Mouse (Mus musculus) hindbrain, postnatal 0 days (tissue): Measurements from ENCODE around the gene Ap5b1. TPM values are rescaled to one million over a fixed set of nuclear protein-coding genes. Genes with fewer than 3 reads are reported as not detected.

ENCODE experiments used
- ATAC-seq: fragments of 200-750 bp; cut with Nextera tagmentation; 2 replicates; pipeline ENCODE4 v1.8.0; 2017; ENCODE audit warnings: mild to moderate bottlenecking, moderate TSS enrichment, moderate library complexity
- DNase-seq: peaks from one replicate; pipeline ENCODE4 v3.0.0-alpha.2; 2015; ENCODE audit warnings: low spot score
- H3K27ac ChIP-seq: fragments of 300-500 bp; sonication (generic); 2 replicates; pipeline ENCODE4 v1.5.1; 2014; ENCODE audit warnings: mild to moderate bottlenecking
- H3K27me3 ChIP-seq: fragments of 300-500 bp; sonication (generic); 2 replicates; pipeline ENCODE4 v1.6.1; 2014; ENCODE audit warnings: low read length, mixed read lengths; ENCODE audit not compliant: insufficient read depth
- H3K36me3 ChIP-seq: fragments of 300-500 bp; sonication (generic); 2 replicates; pipeline ENCODE4 v1.6.1; 2014; ENCODE audit warnings: low read length, mixed read lengths; ENCODE audit not compliant: insufficient read depth
- H3K4me1 ChIP-seq: fragments of 300-500 bp; sonication (generic); 2 replicates; pipeline ENCODE4 v1.6.1; 2014; ENCODE audit warnings: antibody characterized with exemption, low read length, mixed read lengths; ENCODE audit not compliant: insufficient read depth
- H3K4me2 ChIP-seq: fragments of 300-500 bp; sonication (generic); 2 replicates; pipeline ENCODE4 v1.6.1; 2014; ENCODE audit warnings: low read depth, mild to moderate bottlenecking, low read length, moderate library complexity, mixed read lengths
- H3K4me3 ChIP-seq: fragments of 300-500 bp; sonication (generic); 2 replicates; pipeline ENCODE4 v1.5.1; 2014; ENCODE audit warnings: low read length
- H3K9ac ChIP-seq: fragments of 300-500 bp; sonication (generic); replicated peaks from 2 replicates; pipeline ENCODE4 v1.6.1; 2014; ENCODE audit warnings: mild to moderate bottlenecking, low read length, moderate library complexity, mixed read lengths
- H3K9me3 ChIP-seq: fragments of 300-500 bp; sonication (generic); 2 replicates; pipeline ENCODE4 v1.6.1; 2016; ENCODE audit warnings: low read length, mixed read lengths
- CTCF ChIP-seq: IDR thresholded peaks from 2 replicates; pipeline ENCODE4 v1.5.1; 2016; ENCODE audit warnings: antibody characterized with exemption, control low read depth, low read depth
- WGBS: fragments of 180-500 bp; shearing (Covaris S2); extraction: QIAGEN DNeasy Blood & Tissue Kit; methylation state at CpG from one replicate; pipeline ENCODE4 v1.1.7; 2014; 5-methylcytosine and 5-hydroxymethylcytosine counted together
- polyA plus RNA-seq: library from polyadenylated mRNA; unstranded; fragments of >200 nt; fragmentation: Nextera tagmentation; extraction: Ambion mirVana; gene quantifications from 2 replicates; pipeline ENCODE4 v1.2.1, GENCODE M21; 2015
- total RNA-seq: library from RNA; depleted of rRNA; stranded (reverse); fragments of >200 nt; gene quantifications from 2 replicates; pipeline ENCODE4 v1.2.3, GENCODE M21; 2014; rRNA removed

Gene Ap5b1
- total RNA-seq (15.0 and 19.3 TPM in 2 replicates), polyA plus RNA-seq (2.3 and 2.6 TPM in 2 replicates)

GRCm38 (mm10) chr19:5567534-5568469 is at the start of gene Ap5b1:
Gene Ap5b1, plus strand, starts transcription at chr19:5568025.
- H3K36me3 ChIP-seq, result peaks cover 13% of the 10 kb centered on the region; the same call in 1 of the 2 replicates
- peaks cover 7% of the 10 kb centered on the region for H3K4me1 ChIP-seq
- peak within 1 kb of the TSS; percentile 90 for H3K27ac ChIP-seq
- H3K4me3 ChIP-seq, result peak within 1 kb of the TSS; percentile 79
- H3K27me3 ChIP-seq, result peaks cover 8% of the 10 kb centered on the region; the same call in 1 of the 2 replicates
- under 1% methylated on average over 93 of the region's 102 CpGs for WGBS
- H3K9me3 ChIP-seq, result no peaks in the 10 kb centered on the region
- peak; percentile 94 for TF ChIP-seq CTCF
- ATAC-seq (peak; percentile 92), DNase-seq (peak; percentile 92)
- peak within 1 kb of the TSS; percentile 84 for H3K9ac ChIP-seq
- peak within 1 kb of the TSS; percentile 95 for H3K4me2 ChIP-seq

- no peaks in the 10 kb centered on the region for H3K4me1 ChIP-seq
- ATAC-seq (no peak), DNase-seq (no peak)
- H3K4me3 ChIP-seq, result no peak overlapping the region
- no peak overlapping the region for H3K9ac ChIP-seq
- TF ChIP-seq CTCF, result no peak
- no peaks in the 10 kb centered on the region for H3K27me3 ChIP-seq
- H3K4me2 ChIP-seq, result no peak overlapping the region
- 91% methylated on average over 3 of the region's 3 CpGs for WGBS
- H3K36me3 ChIP-seq, result no peaks in the 10 kb centered on the region
- H3K27ac ChIP-seq, result no peak overlapping the region
- no peaks in the 10 kb centered on the region for H3K9me3 ChIP-seq
These were observed 49.1 kb upstream of the Ap5b1 start for GRCm38 (mm10) chr19:5518721-5519120.

- H3K4me3 ChIP-seq, result no peak overlapping the region
- ATAC-seq, result no peak
- H3K27me3 ChIP-seq, result no peaks in the 10 kb centered on the region
- no peaks in the 10 kb centered on the region for H3K4me1 ChIP-seq
- no peak for DNase-seq
- no peak overlapping the region for H3K4me2 ChIP-seq
- H3K36me3 ChIP-seq, result no peaks in the 10 kb centered on the region
- H3K27ac ChIP-seq, result no peak overlapping the region
- TF ChIP-seq CTCF, result no peak
- H3K9me3 ChIP-seq, result no peaks in the 10 kb centered on the region
- no peak overlapping the region for H3K9ac ChIP-seq
- WGBS, result 75% methylated on average over 5 of the region's 5 CpGs
These were observed 42.6 kb upstream of the Ap5b1 start for GRCm38 (mm10) chr19:5525204-5525603.

GRCm38 (mm10) chr19:5529325-5530137 is 38.3 kb upstream of the Ap5b1 start:
- ATAC-seq (peak; percentile 96), DNase-seq (peak; percentile 94)
- peak; percentile 98 for TF ChIP-seq CTCF
- no peaks in the 10 kb centered on the region for H3K27me3 ChIP-seq
- no peak overlapping the region for H3K9ac ChIP-seq
- peak overlapping the region; percentile 50 for H3K4me2 ChIP-seq
- no peaks in the 10 kb centered on the region for H3K4me1 ChIP-seq
- 7% methylated on average over 20 of the region's 20 CpGs for WGBS
- H3K36me3 ChIP-seq, result no peaks in the 10 kb centered on the region
- H3K4me3 ChIP-seq, result 0 out of 2 replicates have a peak overlapping the region, but pooled peaks have one; percentile 11
- no peak overlapping the region; the same call in 1 of the 2 replicates for H3K27ac ChIP-seq
- no peaks in the 10 kb centered on the region for H3K9me3 ChIP-seq

- no peak for TF ChIP-seq CTCF
- H3K9ac ChIP-seq, result no peak overlapping the region
- H3K27me3 ChIP-seq, result no peaks in the 10 kb centered on the region
- H3K4me1 ChIP-seq, result no peaks in the 10 kb centered on the region
- no peak for ATAC-seq
- 14% methylated on average over 7 of the region's 7 CpGs for WGBS
- no peak overlapping the region for H3K4me3 ChIP-seq
- H3K4me2 ChIP-seq, result peak overlapping the region; percentile 50; the same call in 1 of the 2 replicates
- H3K36me3 ChIP-seq, result no peaks in the 10 kb centered on the region
- H3K27ac ChIP-seq, result no peak overlapping the region
- no peak for DNase-seq
- H3K9me3 ChIP-seq, result no peaks in the 10 kb centered on the region
These were observed 37.7 kb upstream of the Ap5b1 start for GRCm38 (mm10) chr19:5530138-5530524.

- 74% methylated on average over 8 of the region's 8 CpGs for WGBS
- DNase-seq (no peak), ATAC-seq (no peak)
- no peaks in the 10 kb centered on the region for H3K27me3 ChIP-seq
- H3K9me3 ChIP-seq, result no peaks in the 10 kb centered on the region
- no peaks in the 10 kb centered on the region for H3K4me1 ChIP-seq
- H3K4me3 ChIP-seq, result no peak overlapping the region
- no peak for TF ChIP-seq CTCF
- H3K36me3 ChIP-seq, result no peaks in the 10 kb centered on the region
- H3K9ac ChIP-seq, result no peak overlapping the region
- H3K4me2 ChIP-seq, result no peak overlapping the region
- no peak overlapping the region for H3K27ac ChIP-seq
These were observed 35.3 kb upstream of the Ap5b1 start for GRCm38 (mm10) chr19:5532520-5532919.
